Mouse (Mus musculus) intestine, embryonic 16.5 days (tissue): ENCODE data around the gene Trip6. TPM values are rescaled to one million over a fixed set of nuclear protein-coding genes. Genes with fewer than 3 reads are reported as not detected.

Experiments used
- ATAC-seq: fragments of 200-750 bp; cut with Nextera tagmentation; 2 replicates; pipeline ENCODE4 v1.8.0; 2017; ENCODE audit warnings: moderate TSS enrichment, moderate library complexity
- H3K27ac ChIP-seq: fragments of 300-500 bp; sonication (generic); 2 replicates; pipeline ENCODE4 v1.5.1; 2014; ENCODE audit warnings: mild to moderate bottlenecking, low read length
- H3K27me3 ChIP-seq: fragments of 300-500 bp; sonication (generic); replicated peaks from 2 replicates; pipeline ENCODE4 v1.6.1; 2014; ENCODE audit warnings: low read length, control low read depth, mixed read lengths; ENCODE audit not compliant: control insufficient read depth, insufficient read depth
- H3K36me3 ChIP-seq: fragments of 300-500 bp; sonication (generic); 2 replicates; pipeline ENCODE4 v1.6.1; 2014; ENCODE audit warnings: low read length, control low read depth; ENCODE audit not compliant: control insufficient read depth, insufficient read depth
- H3K4me1 ChIP-seq: fragments of 300-500 bp; sonication (generic); 2 replicates; pipeline ENCODE4 v1.6.1; 2014; ENCODE audit warnings: low read length, control low read depth, mixed read lengths; ENCODE audit not compliant: control insufficient read depth, insufficient read depth
- H3K4me2 ChIP-seq: fragments of 300-500 bp; sonication (generic); 2 replicates; pipeline ENCODE4 v1.6.1; 2014; ENCODE audit warnings: low read depth, low read length, control low read depth
- H3K4me3 ChIP-seq: fragments of 300-500 bp; sonication (generic); 2 replicates; pipeline ENCODE4 v1.5.1; 2014; ENCODE audit warnings: mild to moderate bottlenecking, low read length
- H3K9ac ChIP-seq: fragments of 300-500 bp; sonication (generic); 2 replicates; pipeline ENCODE4 v1.6.1; 2014; ENCODE audit warnings: low read depth, low read length
- H3K9me3 ChIP-seq: fragments of 300-500 bp; sonication (generic); 2 replicates; pipeline ENCODE4 v1.6.1; 2016; ENCODE audit warnings: low read length, control low read depth; ENCODE audit not compliant: control insufficient read depth
- WGBS: fragments of 180-500 bp; shearing (Covaris S2); extraction: QIAGEN DNeasy Blood & Tissue Kit; methylation state at CpG from one replicate; pipeline ENCODE4 v1.1.7; 2014; 5-methylcytosine and 5-hydroxymethylcytosine counted together
- polyA plus RNA-seq: library from polyadenylated mRNA; unstranded; fragments of >200 nt; fragmentation: Nextera tagmentation; extraction: Ambion mirVana; gene quantifications from 2 replicates; pipeline ENCODE4 v1.2.1, GENCODE M21; 2015

Gene Trip6
- polyA plus RNA-seq, 1 experiment from 2014 or later = 68.0 TPM

DNA sequence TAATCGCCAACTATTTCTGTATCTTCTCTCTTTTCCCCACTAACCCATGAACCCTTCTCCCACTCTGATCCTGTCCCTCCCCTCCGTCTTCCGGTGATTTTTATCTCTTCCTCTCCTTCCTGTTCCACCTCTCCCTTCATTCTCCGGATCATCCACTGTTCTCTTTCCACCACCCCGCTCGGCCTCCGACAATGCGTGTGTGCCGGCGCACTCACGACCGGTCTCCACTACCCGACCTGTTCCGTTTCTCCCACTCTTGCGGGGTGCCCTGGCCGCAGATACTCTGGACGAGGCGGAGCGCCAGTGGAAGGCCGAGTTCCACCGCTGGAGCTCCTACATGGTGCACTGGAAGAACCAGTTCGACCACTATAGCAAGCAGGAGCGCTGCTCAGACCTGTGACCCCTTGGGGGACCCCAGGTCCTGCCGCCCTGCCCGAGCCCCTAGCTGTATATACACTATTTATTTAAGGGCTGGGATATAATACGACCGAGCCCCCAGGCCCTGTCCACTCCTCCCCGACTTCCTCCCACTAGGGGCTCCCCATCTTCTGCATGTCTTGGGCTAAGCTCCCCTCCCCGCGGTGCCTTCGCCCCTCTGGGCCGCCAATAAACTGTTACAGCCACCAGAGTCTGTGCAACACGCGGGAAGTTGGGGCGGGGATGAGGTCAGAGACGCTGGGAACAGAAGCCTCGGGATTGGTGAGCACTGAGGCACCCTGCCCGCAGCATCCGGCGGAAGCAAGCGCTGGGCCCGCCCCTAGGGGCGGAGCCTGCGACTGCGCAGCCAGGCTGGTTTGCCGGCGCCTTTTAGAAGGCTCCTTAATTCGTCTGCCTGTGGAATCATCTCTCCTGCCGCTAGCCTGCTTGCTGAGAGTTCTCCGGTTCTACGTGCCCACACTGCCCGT lies 20.1 kb downstream of the Trip6 start, which contains the start of gene Ufsp1:
TSS of gene Ufsp1 (plus strand) at position 791 of the 905 bp plus-strand sequence.
- under 1% methylated on average over 52 of the region's 52 CpGs for WGBS
- peak within 1 kb of the TSS; percentile 99 for H3K4me2 ChIP-seq
- H3K4me1 ChIP-seq = peaks cover 31% of the 10 kb centered on the region
- peak within 1 kb of the TSS; percentile 85 for H3K9ac ChIP-seq
- no peaks in the 10 kb centered on the region for H3K9me3 ChIP-seq
- peak within 1 kb of the TSS; percentile 98 for H3K27ac ChIP-seq
- H3K27me3 ChIP-seq = peaks cover 9% of the 10 kb centered on the region
- ATAC-seq = peak; percentile 92
- peak within 1 kb of the TSS; percentile 69 for H3K4me3 ChIP-seq
- H3K36me3 ChIP-seq = peaks cover 33% of the 10 kb centered on the region

- Histone ChIP-seq H3K9me3 (no peaks in the 10 kb centered on the region), H3K9ac (peak overlapping the region; percentile 85), H3K36me3 (peaks cover 27% of the 10 kb centered on the region), H3K27ac (peak overlapping the region; percentile 98), H3K4me1 (peaks cover 37% of the 10 kb centered on the region), H3K27me3 (peaks cover 15% of the 10 kb centered on the region), H3K4me2 (peak overlapping the region; percentile 99), H3K4me3 (peak overlapping the region; percentile 69)
- ATAC-seq = peak; percentile 69
- WGBS = under 1% methylated on average over 15 of the region's 15 CpGs
These were observed 20.9 kb downstream of the Trip6 start for GRCm38 (mm10) chr5:137293282-137293681.

GRCm38 (mm10) chr5:137291381-137291926 lies 22.8 kb downstream of the Trip6 start:
- Histone ChIP-seq H3K4me2 (no peak overlapping the region), H3K9ac (peak overlapping the region; percentile 28; the same call in 1 of the 2 replicates), H3K4me1 (peaks cover 51% of the 10 kb centered on the region), H3K27ac (no peak overlapping the region), H3K9me3 (no peaks in the 10 kb centered on the region), H3K36me3 (peaks cover 11% of the 10 kb centered on the region), H3K4me3 (no peak overlapping the region), H3K27me3 (peaks cover 29% of the 10 kb centered on the region)
- WGBS = 82% methylated on average over 15 of the region's 15 CpGs
- no peak for ATAC-seq

GRCm38 (mm10) chr5:137290677-137291076 lies 23.5 kb downstream of the Trip6 start:
- Histone ChIP-seq H3K4me3 (no peak overlapping the region), H3K27me3 (peaks cover 29% of the 10 kb centered on the region), H3K4me1 (peaks cover 52% of the 10 kb centered on the region), H3K27ac (no peak overlapping the region), H3K4me2 (0 out of 2 replicates have a peak overlapping the region, but pooled peaks have one; percentile 16), H3K9ac (peak overlapping the region; percentile 28; the same call in 1 of the 2 replicates), H3K36me3 (peaks cover 6% of the 10 kb centered on the region), H3K9me3 (no peaks in the 10 kb centered on the region)
- 26% methylated on average over 15 of the region's 15 CpGs for WGBS
- peak; percentile 16; the same call in 1 of the 2 replicates for ATAC-seq

- Histone ChIP-seq H3K9me3 (no peaks in the 10 kb centered on the region), H3K4me1 (peaks cover 45% of the 10 kb centered on the region), H3K9ac (peak overlapping the region; percentile 33; the same call in 1 of the 2 replicates), H3K36me3 (no peaks in the 10 kb centered on the region), H3K27me3 (peaks cover 29% of the 10 kb centered on the region), H3K4me2 (peak overlapping the region; percentile 79; the same call in 1 of the 2 replicates), H3K4me3 (peak overlapping the region; percentile 36; the same call in 1 of the 2 replicates), H3K27ac (no peak overlapping the region)
- ATAC-seq = 0 out of 2 replicates have a peak, but pooled peaks have one; percentile 1
- WGBS = 50% methylated on average over 13 of the region's 13 CpGs
These were observed 24.4 kb downstream of the Trip6 start for GRCm38 (mm10) chr5:137289591-137290365.

DNA sequence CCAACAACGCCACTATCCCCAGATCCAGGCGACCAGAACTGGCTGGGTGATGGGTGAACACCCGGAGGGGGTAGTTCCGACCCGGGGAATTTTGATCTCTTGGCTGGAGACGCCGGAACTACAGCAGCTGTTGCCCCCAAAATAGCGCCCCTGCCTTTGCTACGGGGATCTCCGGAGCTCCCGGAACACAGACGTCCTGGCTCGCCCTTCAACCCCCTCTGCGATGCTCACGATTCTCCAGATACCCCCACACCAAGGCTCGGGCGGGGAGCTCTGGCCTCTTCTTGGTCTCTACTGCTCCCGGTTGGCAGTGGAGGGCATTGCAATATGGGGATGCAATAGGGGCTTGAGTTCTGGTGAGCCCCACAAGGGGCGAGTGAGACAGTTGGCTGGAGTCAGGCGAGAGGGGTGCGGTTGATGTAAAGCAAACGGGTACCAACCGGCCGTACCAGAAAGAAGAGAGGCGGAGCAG lies 25.2 kb downstream of the Trip6 start:
- Histone ChIP-seq H3K4me2 (peak overlapping the region; percentile 79), H3K27ac (no peak overlapping the region), H3K27me3 (peaks cover 29% of the 10 kb centered on the region), H3K9ac (peak overlapping the region; percentile 33), H3K4me3 (peak overlapping the region; percentile 36), H3K9me3 (no peaks in the 10 kb centered on the region), H3K4me1 (peaks cover 42% of the 10 kb centered on the region), H3K36me3 (no peaks in the 10 kb centered on the region)
- ATAC-seq = no peak
- 3% methylated on average over 25 of the region's 25 CpGs for WGBS

- Histone ChIP-seq H3K4me1 (peaks cover 41% of the 10 kb centered on the region), H3K4me2 (peak overlapping the region; percentile 79), H3K27ac (no peak overlapping the region), H3K36me3 (no peaks in the 10 kb centered on the region), H3K4me3 (peak overlapping the region; percentile 46), H3K27me3 (peaks cover 29% of the 10 kb centered on the region), H3K9ac (peak overlapping the region; percentile 58), H3K9me3 (no peaks in the 10 kb centered on the region)
- no peak for ATAC-seq
- 2% methylated on average over 50 of the region's 65 CpGs for WGBS
These were observed 26.1 kb downstream of the Trip6 start for GRCm38 (mm10) chr5:137287953-137288743.
